Mouse (Mus musculus): Measurements from ENCODE around the gene Rdh5. TPM values are rescaled to one million over a fixed set of nuclear protein-coding genes. Genes with fewer than 3 reads are reported as not detected.

Rdh5 gene
- total RNA-seq, 2 experiments from 2014 or later: 5.4 to 6.1 TPM

DNA sequence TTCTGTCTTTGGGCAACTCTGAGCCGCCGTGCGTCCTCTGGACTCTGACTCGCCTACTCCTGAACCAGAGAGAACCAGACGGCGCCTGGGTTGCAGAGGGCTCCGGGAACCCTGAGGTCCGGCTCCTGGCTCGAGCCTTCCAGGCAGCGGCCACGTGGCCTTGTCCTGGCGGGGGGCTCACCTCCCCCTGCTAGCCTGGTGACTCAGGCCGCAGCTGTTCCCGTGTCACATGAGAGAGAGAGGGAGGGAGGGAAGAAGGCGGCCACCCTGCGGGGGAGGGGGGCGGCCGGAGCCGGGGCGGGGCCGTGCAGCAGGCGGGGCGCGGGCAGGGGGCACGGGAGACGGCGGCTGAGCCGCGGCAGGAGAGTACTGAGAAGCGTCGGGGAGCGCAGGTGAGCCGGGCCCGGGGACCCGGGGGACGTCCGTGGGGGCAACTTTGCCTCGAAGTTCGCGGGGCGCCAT lies 13.1 kb downstream of the Rdh5 start:
- intact Hi-C loops (cut with DNase I): no loop called here
- DNase-seq: peak; percentile 91

DNA sequence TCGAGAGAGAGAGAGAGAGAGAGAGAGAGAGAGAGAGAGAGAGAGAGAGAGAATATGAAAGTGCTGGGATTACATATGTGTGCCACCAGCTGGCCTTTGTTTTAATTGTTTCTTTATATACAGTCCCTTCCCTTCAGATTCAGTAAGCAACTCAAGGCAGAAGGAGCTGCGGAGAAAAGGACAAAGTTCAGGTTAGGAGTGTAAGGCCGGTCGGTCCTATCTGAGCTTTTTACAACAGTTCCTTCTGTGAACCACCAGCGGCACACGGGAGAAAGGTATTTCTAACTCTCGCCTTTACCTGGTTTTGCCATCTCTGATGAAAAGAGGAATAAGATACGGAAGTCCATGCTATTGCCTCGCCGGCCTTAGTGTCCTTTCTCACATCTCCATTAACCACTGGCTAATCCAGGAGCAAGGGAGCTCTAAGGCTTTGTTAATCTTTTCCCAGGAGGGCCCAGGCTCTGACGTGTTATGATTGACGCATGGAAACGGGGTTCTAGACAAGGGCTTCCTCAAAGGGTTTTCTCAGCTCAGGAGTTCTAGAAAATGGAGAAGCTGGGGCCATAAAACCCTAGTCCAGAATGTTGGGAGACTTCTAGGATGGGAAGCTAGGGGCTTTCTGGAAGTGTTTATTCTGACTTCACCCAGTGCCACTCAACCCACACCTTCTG lies 13.8 kb downstream of the Rdh5 start:
- intact Hi-C loops (cut with DNase I): no loop called here
- DNase-seq: no peak

- no peak for DNase-seq
- intact Hi-C loops (cut with DNase I): no loop called here
Measured at GRCm38 (mm10) chr10:128904812-128905211, 17.9 kb downstream of the Rdh5 start.

- intact Hi-C loops (cut with DNase I): no loop called here
- DNase-seq: no peak
Measured at GRCm38 (mm10) chr10:128902409-128902988, 20.2 kb downstream of the Rdh5 start.

DNA sequence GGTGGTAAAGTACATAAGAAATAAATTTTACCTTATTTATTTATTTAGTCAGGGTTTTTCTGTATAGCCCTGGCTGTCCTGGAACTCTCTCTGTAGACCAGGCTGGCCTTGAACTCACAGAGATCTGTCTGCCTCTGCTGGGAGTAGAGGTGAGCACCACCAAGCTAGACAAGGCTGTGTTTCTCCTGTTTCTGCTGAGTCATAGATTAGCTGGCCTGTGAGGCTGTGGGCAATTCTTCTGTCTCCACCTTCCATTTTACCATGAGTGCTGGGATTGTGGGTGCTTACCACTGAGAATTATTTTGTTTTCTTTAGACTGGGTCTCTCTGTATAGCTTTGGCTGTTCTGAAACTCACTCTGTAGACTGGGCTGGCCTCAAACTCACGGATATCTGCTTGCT lies 21.3 kb downstream of the Rdh5 start:
- no peak for DNase-seq
- intact Hi-C loops (cut with DNase I): no loop called here

- no peak for DNase-seq
- intact Hi-C loops (cut with DNase I): no loop called here
Measured at GRCm38 (mm10) chr10:128900698-128901097, 22.0 kb downstream of the Rdh5 start, which contains the start of gene Cd63. Gene Cd63, plus strand, starts transcription at chr10:128900989.

- no peak for DNase-seq
- intact Hi-C loops (cut with DNase I): no loop called here
Measured at GRCm38 (mm10) chr10:128899759-128900490, 22.8 kb downstream of the Rdh5 start.

- intact Hi-C loops (cut with DNase I): no loop called here
- peak; percentile 34 for DNase-seq
Measured at GRCm38 (mm10) chr10:128897501-128897900, 25.2 kb downstream of the Rdh5 start.

DNA sequence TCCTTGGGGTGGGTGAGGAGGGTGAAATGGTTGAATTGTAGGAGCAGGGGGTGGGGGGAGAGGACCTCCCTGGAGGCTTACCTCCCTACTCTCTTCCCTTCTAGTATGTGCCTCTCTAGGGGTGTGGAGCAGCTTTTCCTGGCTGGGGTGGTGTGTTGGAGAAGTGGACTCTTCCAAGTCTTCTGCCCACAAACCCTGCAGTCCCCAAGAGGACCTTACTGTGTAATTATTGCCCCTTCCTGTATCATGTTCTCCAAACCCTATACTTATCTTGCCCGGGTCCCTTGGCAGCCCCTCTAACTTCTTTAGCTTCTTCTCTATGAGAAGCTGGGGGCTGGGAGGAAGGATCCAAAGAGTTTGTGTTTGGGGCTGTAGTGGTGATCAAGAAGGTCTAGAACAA lies 25.9 kb downstream of the Rdh5 start:
- intact Hi-C loops (cut with DNase I): no loop called here
- no peak for DNase-seq

DNA sequence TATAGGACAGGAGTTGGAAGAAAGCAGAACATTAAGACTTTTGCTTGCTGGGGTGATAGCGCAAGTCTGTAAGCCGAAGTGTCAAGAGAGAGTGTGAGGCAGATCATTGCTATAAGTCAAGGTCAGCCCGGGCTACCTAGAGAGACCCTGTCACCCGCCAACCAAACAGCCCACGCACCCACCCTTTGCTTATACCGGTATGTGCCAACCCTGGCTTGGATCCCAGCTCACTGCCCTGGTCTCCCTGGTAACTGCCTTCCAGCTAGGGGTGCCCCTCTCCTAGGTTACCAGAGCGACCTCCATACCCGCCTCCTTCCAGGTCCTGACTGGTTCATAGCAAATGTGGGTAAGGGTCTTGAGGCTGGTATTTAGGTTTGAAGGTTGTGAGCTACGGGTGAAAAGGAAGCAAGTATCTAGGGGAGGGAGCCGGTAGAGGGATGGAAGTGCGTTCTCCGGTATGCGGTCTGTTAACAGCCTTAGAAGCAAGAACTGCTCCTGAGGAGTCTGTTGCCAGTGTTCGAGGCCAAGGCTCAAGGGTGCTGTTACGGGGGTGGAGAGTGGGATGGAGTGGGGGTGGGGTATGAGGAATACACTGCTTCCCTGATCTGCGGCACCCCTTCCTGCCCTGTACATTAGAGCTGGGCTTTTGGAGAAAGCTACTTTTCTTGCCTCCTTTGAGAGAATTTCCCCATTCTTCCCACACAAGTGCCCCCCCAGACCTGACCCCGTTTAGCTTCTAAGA lies 26.6 kb downstream of the Rdh5 start:
- DNase-seq: peak; percentile 88
- intact Hi-C loops (cut with DNase I): no loop called here

- intact Hi-C loops (cut with DNase I): no loop called here
Measured at GRCm38 (mm10) chr10:128895437-128895836, 27.3 kb downstream of the Rdh5 start.

DNA sequence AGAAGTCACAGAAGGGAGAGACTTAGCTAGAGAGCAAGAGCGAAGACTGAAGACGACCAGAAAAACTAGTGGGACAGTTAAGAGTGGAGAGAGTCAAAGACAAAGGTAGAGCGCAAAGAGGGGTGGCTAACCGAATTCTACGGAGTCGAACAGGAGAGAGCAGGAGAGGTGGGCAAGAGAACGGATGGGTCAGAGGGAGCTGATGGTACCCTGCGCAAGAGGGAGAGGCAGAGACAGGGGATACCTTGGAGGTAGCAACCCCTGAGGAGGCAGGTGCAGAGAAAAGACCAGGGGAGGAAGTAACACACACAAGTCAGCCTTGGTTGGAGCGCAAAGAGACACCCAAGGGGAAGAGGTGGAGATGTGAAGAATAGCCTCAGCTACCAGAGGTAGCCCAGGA lies 30.4 kb downstream of the Rdh5 start:
- DNase-seq: no peak
- intact Hi-C loops (cut with DNase I): no loop called here

More at GRCm38 (mm10) chr10:128895437-128895836, 27.3 kb downstream of the Rdh5 start:
- DNase-seq: peak; percentile 74

GRCm38 (mm10) chr10:128891296-128892094 lies 31.2 kb downstream of the Rdh5 start, which contains the start of gene Gdf11:
Gene Gdf11, minus strand, starts transcription at chr10:128891718.
- peak; percentile 86 for DNase-seq
- intact Hi-C loops (cut with DNase I): no loop called here

- DNase-seq: peak; percentile 24
- intact Hi-C loops (cut with DNase I): no loop called here
Measured at GRCm38 (mm10) chr10:128890383-128891295, 32.0 kb downstream of the Rdh5 start.

- intact Hi-C loops (cut with DNase I): no loop called here
- DNase-seq: no peak
Measured at GRCm38 (mm10) chr10:128889846-128890245, 32.8 kb downstream of the Rdh5 start.

DNA sequence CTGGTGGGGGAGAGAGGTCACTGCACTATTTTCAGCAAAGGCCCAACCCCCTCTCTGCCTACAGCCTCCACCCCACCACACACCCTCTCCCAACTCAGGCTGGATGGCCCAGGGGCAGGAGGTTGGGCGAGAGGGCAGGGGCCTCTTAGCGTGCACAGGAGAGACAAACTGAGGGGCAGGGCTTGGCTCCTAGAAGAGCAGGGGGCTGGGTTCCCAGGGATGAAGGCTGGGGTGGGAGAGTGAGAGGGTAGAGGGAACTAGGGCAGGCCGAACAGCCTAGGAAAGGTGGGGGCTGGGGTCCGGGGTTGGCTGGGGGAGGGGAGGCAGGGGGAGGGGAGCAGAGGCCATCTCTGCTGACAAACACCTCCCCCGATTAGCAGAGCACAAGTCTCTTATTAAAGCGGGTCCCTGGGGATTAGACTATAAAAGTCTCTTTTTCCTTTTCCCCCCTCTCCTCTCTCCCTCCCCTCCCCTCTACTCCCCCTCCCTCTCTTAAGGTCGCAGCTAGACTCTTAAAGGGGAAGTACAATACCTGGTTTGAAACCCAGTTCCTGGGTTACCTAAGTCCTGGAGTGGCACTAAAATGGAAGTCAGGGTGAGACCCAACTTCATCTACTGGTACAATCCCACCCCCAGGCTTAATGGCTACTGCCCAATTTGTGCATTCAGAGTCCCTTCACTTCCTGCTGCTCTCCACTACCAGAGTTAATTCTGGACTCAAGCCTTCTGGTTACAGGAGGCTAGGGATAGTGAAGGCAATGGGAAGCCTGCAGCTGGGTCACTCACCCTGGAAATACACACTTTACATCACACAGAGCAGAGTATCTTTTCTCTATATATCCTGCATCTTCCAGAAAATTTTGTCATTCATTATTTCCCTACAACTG lies 33.5 kb downstream of the Rdh5 start:
- intact Hi-C loops (cut with DNase I): no loop called here
- DNase-seq: peak; percentile 27

DNA sequence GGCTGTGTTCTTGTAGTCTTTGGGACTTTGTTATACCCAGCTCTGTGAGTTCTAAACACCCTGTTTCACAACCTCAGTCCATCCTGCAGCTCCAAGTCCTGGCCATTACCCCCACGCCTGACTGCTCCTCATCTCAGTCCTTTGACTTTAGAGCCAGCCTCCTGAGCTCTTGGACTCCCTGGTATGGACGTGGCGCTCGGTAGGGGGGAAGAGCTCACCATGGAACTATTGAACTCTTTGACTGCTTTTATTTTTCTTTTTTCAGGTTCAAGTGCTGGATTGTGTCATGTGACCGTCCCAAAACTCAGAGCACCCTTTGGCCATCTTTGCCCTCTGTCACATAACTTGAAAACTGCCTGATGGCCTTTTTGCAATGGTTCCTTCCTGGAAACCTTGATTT lies 40.6 kb downstream of the Rdh5 start:
- DNase-seq: no peak
- intact Hi-C loops (cut with DNase I): no loop called here

- DNase-seq: no peak
- intact Hi-C loops (cut with DNase I): no loop called here
Measured at GRCm38 (mm10) chr10:128878811-128879210, 43.9 kb downstream of the Rdh5 start.
